Mouse (Mus musculus): ENCODE measurements at regions not wholly inside any gene's neighbourhood (a gene's known extent, or its start where the extent isn't known, plus 50 kb on each side); places are given as distances from the start of the nearest gene placed in this dataset.
A peak's percentile ranks its signal among the peaks of the same experiment; 100 is the strongest.

GRCm38 (mm10) chr9:61555173-61555572 is 183.0 kb downstream of the Tle3 start:
- no peak for DNase-seq

GRCm38 (mm10) chr9:61554611-61555010 is 182.4 kb downstream of the Tle3 start:
- no peak for DNase-seq

- no peak for DNase-seq
Measured at GRCm38 (mm10) chr9:61553626-61554025, 181.5 kb downstream of the Tle3 start.

GRCm38 (mm10) chr9:61551361-61551760 is 179.2 kb downstream of the Tle3 start:
- DNase-seq: no peak

- DNase-seq: no peak
Measured at GRCm38 (mm10) chr9:61550326-61550725, 178.2 kb downstream of the Tle3 start.

- no peak for DNase-seq
Measured at GRCm38 (mm10) chr9:61549692-61550241, 177.6 kb downstream of the Tle3 start.

- DNase-seq: no peak
Measured at GRCm38 (mm10) chr9:61537316-61538189, 165.4 kb downstream of the Tle3 start.

GRCm38 (mm10) chr9:61533237-61533636 is 161.1 kb downstream of the Tle3 start:
- no peak for DNase-seq

- DNase-seq: peak; percentile 5
Measured at GRCm38 (mm10) chr9:61530263-61531045, 158.3 kb downstream of the Tle3 start.

- DNase-seq: no peak
Measured at GRCm38 (mm10) chr9:61528286-61528865, 156.2 kb downstream of the Tle3 start.

- DNase-seq: no peak
Measured at GRCm38 (mm10) chr9:61527491-61528056, 155.4 kb downstream of the Tle3 start.

- no peak for DNase-seq
Measured at GRCm38 (mm10) chr9:61520136-61520535, 148.0 kb downstream of the Tle3 start.

- DNase-seq: no peak
Measured at GRCm38 (mm10) chr9:61517906-61518305, 145.7 kb downstream of the Tle3 start.

- no peak for DNase-seq
Measured at GRCm38 (mm10) chr9:61511436-61511835, 139.3 kb downstream of the Tle3 start.

GRCm38 (mm10) chr9:61510217-61510893 is 138.2 kb downstream of the Tle3 start:
- DNase-seq: no peak

GRCm38 (mm10) chr9:61509591-61510191 is 137.5 kb downstream of the Tle3 start:
- no peak for DNase-seq

- DNase-seq: no peak
Measured at GRCm38 (mm10) chr9:61509091-61509490, 136.9 kb downstream of the Tle3 start.

GRCm38 (mm10) chr9:61500851-61501250 is 128.7 kb downstream of the Tle3 start:
- no peak for DNase-seq

- DNase-seq: no peak
Measured at GRCm38 (mm10) chr9:61492896-61493295, 120.7 kb downstream of the Tle3 start.

- no peak for DNase-seq
Measured at GRCm38 (mm10) chr9:61491131-61491712, 119.1 kb downstream of the Tle3 start.

GRCm38 (mm10) chr9:61489983-61490382 is 117.8 kb downstream of the Tle3 start:
- DNase-seq: no peak
